Mouse (Mus musculus) lung, postnatal 4 days (tissue): ENCODE data around the gene Ctnnal1.

Experiments
- DNase-seq, 2 experiments: peaks; one replicate each; pipeline ENCODE4 v3.0.0; 2021

Gene Ctnnal1

DNA sequence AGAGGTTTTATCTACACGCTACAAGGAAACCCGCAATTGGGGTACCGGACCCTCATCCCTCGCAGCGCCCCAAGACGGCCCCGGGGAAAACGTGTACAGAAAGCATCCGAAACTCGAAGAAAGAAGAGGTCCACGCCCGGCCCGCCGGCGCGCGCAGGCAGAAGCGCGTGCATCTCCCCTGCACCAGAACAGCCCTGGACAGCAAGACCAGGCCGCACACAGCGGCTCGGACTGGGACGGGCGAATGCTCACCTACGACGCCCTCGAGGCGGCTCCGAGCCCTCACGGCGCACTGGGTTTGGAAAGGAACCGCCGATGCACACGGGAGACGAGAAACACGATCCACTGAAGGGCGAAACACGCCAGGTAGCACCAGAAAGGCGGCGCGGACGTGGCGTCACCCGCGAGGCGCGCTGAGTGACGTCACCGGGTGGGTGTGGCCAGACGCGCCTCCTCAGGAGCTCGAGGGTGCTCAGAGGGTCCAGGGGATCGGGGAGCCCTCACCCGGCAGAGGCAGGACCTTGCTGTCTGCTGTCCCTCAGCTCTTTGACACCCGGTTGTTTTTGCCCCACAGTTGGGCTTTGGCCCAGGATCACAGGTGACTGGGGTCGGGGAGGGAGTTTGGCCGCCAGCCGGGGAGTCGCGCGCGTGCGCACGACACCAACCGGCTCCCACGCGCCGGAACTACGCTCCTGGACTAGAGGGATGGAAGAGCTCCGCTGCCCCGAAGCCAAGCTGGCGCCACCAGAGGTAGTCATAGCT lies 62.9 kb downstream of the Ctnnal1 start, which contains the start of the genes Elp1 and Fam206a:
TSS of gene Elp1 (minus strand) at position 425 of the 762 bp plus-strand sequence.
TSS of gene Fam206a (plus strand) at position 439 of the 762 bp plus-strand sequence.
- DNase-seq: peak; percentile 94 to 96

GRCm38 (mm10) chr4:56791373-56791772 lies 73.6 kb downstream of the Ctnnal1 start:
- DNase-seq: peak in 1 of 2 experiments; percentile 7

GRCm38 (mm10) chr4:56771065-56771464 lies 93.9 kb downstream of the Ctnnal1 start:
- no peak for DNase-seq

DNA sequence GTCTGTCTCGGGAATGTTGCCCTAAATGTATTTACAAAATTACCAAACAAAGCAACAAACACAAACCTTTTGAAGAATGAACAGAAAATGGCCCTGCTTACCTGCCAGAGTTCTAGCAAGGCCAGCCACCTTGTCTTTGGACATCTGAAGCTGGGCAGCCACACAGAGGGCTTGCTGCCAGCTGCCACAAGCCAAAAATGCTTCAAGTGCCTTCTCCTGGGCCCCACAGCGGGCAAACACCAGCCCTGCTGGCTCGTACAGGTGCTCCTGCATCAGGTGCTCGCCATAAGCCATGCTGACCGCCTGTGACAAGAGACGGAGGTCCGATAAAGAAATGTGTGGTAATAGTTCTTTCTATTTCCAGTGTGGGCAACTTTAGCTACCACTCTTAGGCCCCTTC lies 96.1 kb downstream of the Ctnnal1 start:
- peak; percentile 38 to 74 for DNase-seq

DNA sequence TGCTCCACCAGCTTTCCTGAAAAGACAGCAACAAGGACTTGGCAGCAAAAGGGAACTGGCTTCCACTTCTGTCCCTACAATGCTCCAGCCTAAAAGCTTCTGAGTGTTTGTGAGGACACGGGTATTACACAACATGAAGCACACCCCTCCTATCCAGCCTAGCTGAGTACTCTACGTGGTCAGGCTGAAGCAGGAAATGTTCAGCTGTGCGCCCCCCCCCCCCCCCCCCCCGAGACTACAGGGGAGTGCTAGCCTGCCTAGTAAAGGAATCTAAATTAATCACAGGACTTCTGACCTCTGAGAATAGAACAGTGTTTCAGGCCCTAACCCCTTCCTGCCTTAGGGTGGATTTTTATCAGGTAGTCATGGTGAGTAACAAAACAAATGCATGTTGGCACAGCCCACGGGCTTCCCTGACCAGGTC lies 97.1 kb downstream of the Ctnnal1 start:
- peak; percentile 26 to 34 for DNase-seq
